Mouse (Mus musculus) ES-Bruce4 (cell line): ENCODE measurements around the gene Foxf1.

Experiments used
- EP300 ChIP-seq: IDR thresholded peaks from 2 replicates; pipeline ENCODE4 v1.6.1; 2011; ENCODE audit warnings: low read depth, low read length; ENCODE audit not compliant: insufficient read depth
- POLR2A ChIP-seq: IDR thresholded peaks from one replicate; pipeline ENCODE4 v1.8.1; 2011; ENCODE audit warnings: low read length; ENCODE audit not compliant: insufficient read depth

GRCm38 (mm10) chr8:121080361-121081090 is 3.7 kb upstream of the Foxf1 start:
- TF ChIP-seq POLR2A (no peak), EP300 (no peak)
